Mouse (Mus musculus): Measurements from ENCODE around the gene Olfr875. TPM values are rescaled to one million over a fixed set of nuclear protein-coding genes. Genes with fewer than 3 reads are reported as not detected.

Gene Olfr875
- polyA plus RNA-seq, 1 experiment, result not detected

Other genes starting within 250 kb of the Olfr875 start
- gene Esam, start 243.8 kb upstream of the Olfr875 start, polyA plus RNA-seq (2012; rRNA removed), result 60.9 and 73.5 TPM in 2 replicates
- gene Vsig2, start 232.6 kb upstream of the Olfr875 start, polyA plus RNA-seq (2012; rRNA removed), result 9.4 and 11.8 TPM in 2 replicates
- 19.3 and 24.3 TPM in 2 replicates for gene Nrgn, start 219.0 kb upstream of the Olfr875 start, polyA plus RNA-seq (2012; rRNA removed)
- 13.6 and 14.4 TPM in 2 replicates for gene Siae, start 216.2 kb upstream of the Olfr875 start, polyA plus RNA-seq (2012; rRNA removed)
- gene Spa17, start 158.1 kb upstream of the Olfr875 start, polyA plus RNA-seq (2012; rRNA removed), result 3.4 and 4.9 TPM in 2 replicates
- gene Tbrg1, start 114.5 kb upstream of the Olfr875 start, polyA plus RNA-seq (2012; rRNA removed), result 64.0 and 70.4 TPM in 2 replicates
- gene Panx3, start 102.6 kb upstream of the Olfr875 start, polyA plus RNA-seq (2012; rRNA removed), result not detected in 2 replicates
- gene Olfr160, start 55.6 kb upstream of the Olfr875 start, polyA plus RNA-seq (2012; rRNA removed), result not detected in 2 replicates
- not detected in 2 replicates for gene Olfr874, start 26.8 kb upstream of the Olfr875 start, polyA plus RNA-seq (2012; rRNA removed)
- not detected in 2 replicates for gene Olfr876, start 31.2 kb downstream of the Olfr875 start, polyA plus RNA-seq (2012; rRNA removed)
- 0.19 TPM in 1 of 2 replicates, not detected in the other for gene Olfr877, start 82.4 kb downstream of the Olfr875 start, polyA plus RNA-seq (2012; rRNA removed)
- gene Olfr145, start 124.9 kb downstream of the Olfr875 start, polyA plus RNA-seq (2012; rRNA removed), result not detected in 2 replicates
- gene Olfr878, start 146.0 kb downstream of the Olfr875 start, polyA plus RNA-seq (2012; rRNA removed), result not detected in 2 replicates
- not detected in 2 replicates for gene Olfr881, start 220.0 kb downstream of the Olfr875 start, polyA plus RNA-seq (2012; rRNA removed)